Mouse (Mus musculus): ENCODE results near the gene Nfxl1. TPM values are rescaled to one million over a fixed set of nuclear protein-coding genes. Genes with fewer than 3 reads are reported as not detected.
A peak's percentile ranks its signal among the peaks of the same experiment; 100 is the strongest.
"Not testable (repeated sequence)": the region's sequence is repeated elsewhere in the genome, so short reads cannot be mapped to it uniquely, and the experiment has no call there.

Nfxl1 gene
- 12.5 and 13.3 TPM in 2 replicates for polyA plus RNA-seq (2015; fragmentation: Nextera tagmentation; extraction: Ambion mirVana)

DNA sequence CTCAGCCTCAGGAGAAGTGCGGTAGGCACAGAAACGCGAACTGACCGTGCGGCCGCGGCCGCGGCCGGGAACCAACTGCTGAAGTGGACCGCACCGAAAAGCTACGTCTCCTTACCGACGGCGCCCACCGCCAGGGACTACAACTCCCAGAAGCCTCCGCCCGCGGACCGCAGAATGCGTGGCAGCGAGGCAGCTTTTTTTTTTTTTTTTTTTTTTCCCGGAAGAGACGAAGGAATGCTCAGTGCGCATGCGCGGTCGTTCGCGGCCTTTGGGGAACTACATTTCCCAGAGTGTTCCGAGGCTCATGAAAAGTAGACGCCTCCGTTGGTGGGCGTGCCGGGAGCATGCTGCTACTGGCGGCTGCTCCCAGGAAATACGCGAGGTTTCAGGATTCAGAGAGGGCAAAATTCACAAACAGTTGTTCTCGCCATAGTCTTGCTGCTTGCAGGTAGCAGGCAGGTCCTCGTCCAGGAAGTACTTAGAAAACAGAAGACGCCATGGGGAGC is at the start of gene Nfxl1:
TSS of gene Nfxl1 (minus strand) at position 141 of the 506 bp plus-strand sequence.
- 0% methylated on average over 42 of the region's 42 CpGs for WGBS
- Histone ChIP-seq H3K4me2 (peak within 1 kb of the TSS; percentile 83), H3K27me3 (no peaks in the 10 kb centered on the region), H3K4me1 (peaks cover 13% of the 10 kb centered on the region), H3K9ac (peak within 1 kb of the TSS; percentile 91), H3K27ac (peak within 1 kb of the TSS; percentile 54), H3K4me3 (peak within 1 kb of the TSS; percentile 87), H3K9me3 (replicated peaks) (no peaks in the 10 kb centered on the region), H3K36me3 (ENCODE audit: poor library complexity, severe bottlenecking) (peaks cover 6% of the 10 kb centered on the region)
- ATAC-seq: peak; percentile 98

DNA sequence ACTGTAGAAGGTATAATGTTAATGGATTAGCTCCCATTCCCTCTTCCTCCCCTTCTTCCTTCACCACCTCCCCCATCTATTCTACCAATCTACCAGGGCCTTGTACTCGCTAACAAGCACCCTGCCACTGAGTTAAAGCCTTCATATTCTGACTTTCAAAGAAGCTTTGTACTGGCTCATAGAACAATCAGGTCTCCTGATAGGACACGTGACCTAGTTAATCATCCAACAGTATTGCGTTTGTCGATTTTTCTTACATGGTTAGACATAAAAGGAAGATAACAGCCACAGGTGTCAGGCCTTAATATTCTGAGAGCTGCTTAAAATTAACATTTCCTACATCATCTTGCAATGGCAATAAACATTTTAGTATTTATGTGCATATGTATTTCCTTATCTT is 43.7 kb upstream of the Nfxl1 start:
- H3K27me3 ChIP-seq: no peaks in the 10 kb centered on the region

GRCm38 (mm10) chr5:72601006-72601405 is 41.5 kb upstream of the Nfxl1 start:
- no peaks in the 10 kb centered on the region for H3K27me3 ChIP-seq
- no peaks in the 10 kb centered on the region for H3K4me1 ChIP-seq
- 7% methylated on average over 5 of the region's 5 CpGs for WGBS
- no peak overlapping the region for H3K4me2 ChIP-seq
- no peaks in the 10 kb centered on the region for H3K36me3 ChIP-seq (ENCODE audit: poor library complexity, severe bottlenecking)
- H3K4me3 ChIP-seq: no peak overlapping the region
- no peak overlapping the region for H3K27ac ChIP-seq
- H3K9ac ChIP-seq: no peak overlapping the region
- peak; percentile 65 for ATAC-seq
- H3K9me3 ChIP-seq (replicated peaks): no peaks in the 10 kb centered on the region

More for the DNA sequence above, 43.7 kb upstream of the Nfxl1 start:
- H3K36me3 ChIP-seq (ENCODE audit: poor library complexity, severe bottlenecking): no peaks in the 10 kb centered on the region
- H3K4me1 ChIP-seq: no peaks in the 10 kb centered on the region
- H3K9me3 ChIP-seq (replicated peaks): no peaks in the 10 kb centered on the region
- no peak for ATAC-seq
- no peak overlapping the region for H3K4me2 ChIP-seq
- WGBS: 88% methylated on average over 4 of the region's 4 CpGs
- no peak overlapping the region for H3K4me3 ChIP-seq
- H3K9ac ChIP-seq: no peak overlapping the region
- no peak overlapping the region for H3K27ac ChIP-seq

DNA sequence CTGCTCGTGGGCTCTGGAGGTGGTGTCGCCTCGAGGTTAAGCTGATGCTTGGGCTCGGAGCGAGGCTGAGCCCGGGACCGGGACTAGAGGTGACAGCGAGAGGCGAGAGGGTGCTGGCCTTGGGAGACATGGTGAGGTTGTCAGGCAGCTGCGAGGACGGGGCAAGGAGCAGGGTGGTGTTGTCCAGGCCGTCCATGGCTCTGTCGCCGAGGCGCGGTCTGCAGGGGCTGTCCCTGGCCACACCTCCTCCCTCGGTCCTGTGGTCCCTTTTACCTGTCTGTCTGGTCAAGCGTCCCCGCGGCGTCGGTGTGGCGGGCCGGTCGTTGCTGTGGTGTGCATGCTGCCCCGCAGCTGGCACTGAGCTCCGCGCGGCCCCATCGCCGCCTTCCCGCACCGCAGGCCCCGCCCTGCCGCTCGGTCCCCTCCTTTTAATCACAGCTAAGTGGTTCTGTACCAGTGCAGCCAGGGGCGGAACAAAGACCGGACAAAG is 27.8 kb upstream of the Nfxl1 start, which contains the start of gene Gm5868:
TSS of gene Gm5868 (minus strand) at position 360 of the 490 bp plus-strand sequence.
- peak within 1 kb of the TSS; percentile 50 for H3K9ac ChIP-seq
- H3K27ac ChIP-seq: no peak within 1 kb of the TSS
- H3K4me3 ChIP-seq: peak within 1 kb of the TSS; percentile 40
- H3K27me3 ChIP-seq: peaks cover 12% of the 10 kb centered on the region
- no peaks in the 10 kb centered on the region for H3K36me3 ChIP-seq (ENCODE audit: poor library complexity, severe bottlenecking)
- H3K4me1 ChIP-seq: peaks cover 8% of the 10 kb centered on the region; the same call in 1 of the 2 replicates
- ATAC-seq: peak; percentile 89
- H3K9me3 ChIP-seq (replicated peaks): no peaks in the 10 kb centered on the region
- WGBS: 1% methylated on average over 36 of the region's 38 CpGs
- H3K4me2 ChIP-seq: peak within 1 kb of the TSS; percentile 66

DNA sequence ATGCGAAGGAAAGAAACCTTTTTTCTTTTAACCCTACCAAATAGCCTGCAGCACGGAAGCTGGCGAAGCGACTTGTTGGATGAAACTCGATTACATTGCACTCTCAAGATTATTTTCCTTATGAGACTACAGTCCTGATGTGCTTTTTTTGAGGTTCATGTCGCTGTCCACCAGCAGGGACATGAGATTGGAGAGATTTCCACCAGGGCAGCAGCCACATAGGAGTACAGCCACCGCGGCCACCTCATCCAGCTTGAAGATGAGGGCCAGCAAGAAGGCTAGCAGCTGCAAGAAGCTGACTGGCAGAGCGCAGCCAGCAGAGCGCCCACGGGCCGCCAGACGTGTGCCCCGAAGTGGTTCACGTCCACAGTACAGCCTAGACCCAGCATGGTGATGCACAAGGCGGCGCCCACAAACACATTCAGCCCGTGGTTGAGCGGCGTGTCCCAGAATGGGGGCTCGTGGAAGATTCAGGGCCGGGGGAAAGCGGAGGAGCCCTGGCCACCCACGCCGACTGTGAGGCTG is 27.2 kb upstream of the Nfxl1 start:
- Histone ChIP-seq H3K9ac (peak overlapping the region; percentile 50), H3K27me3 (peaks cover 12% of the 10 kb centered on the region), H3K4me3 (peak overlapping the region; percentile 40), H3K4me2 (peak overlapping the region; percentile 66)
- H3K36me3 ChIP-seq (ENCODE audit: poor library complexity, severe bottlenecking); H3K27ac ChIP-seq; H3K4me1 ChIP-seq; H3K9me3 ChIP-seq (replicated peaks): not testable (repeated sequence)
- peak; percentile 64 for ATAC-seq
- WGBS: 45% methylated on average over 25 of the region's 25 CpGs

DNA sequence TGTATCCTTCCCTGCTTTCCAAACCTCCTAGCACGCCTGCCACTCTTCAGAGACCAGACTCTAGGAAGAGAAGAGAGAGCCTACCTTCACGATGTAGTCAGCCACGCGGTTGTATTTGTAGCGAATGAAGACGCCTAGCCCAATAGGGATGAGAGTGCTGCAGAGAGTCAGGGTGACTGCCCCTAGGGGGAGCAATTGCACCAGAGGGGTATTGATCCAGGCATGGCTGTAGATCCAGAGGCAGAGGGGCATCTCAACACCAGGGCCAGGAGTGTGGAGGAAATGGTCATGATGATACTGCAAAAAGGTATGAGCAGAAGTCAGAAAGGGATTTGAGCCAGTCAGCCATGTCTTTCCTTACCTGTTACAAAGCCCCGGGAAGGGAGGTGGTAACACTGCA is 26.6 kb upstream of the Nfxl1 start:
- H3K36me3 ChIP-seq (ENCODE audit: poor library complexity, severe bottlenecking); H3K4me2 ChIP-seq; ATAC-seq; H3K9me3 ChIP-seq (replicated peaks); H3K4me1 ChIP-seq; H3K9ac ChIP-seq; H3K4me3 ChIP-seq; H3K27ac ChIP-seq: not testable (repeated sequence)
- 46% methylated on average over 7 of the region's 7 CpGs for WGBS
- peaks cover 14% of the 10 kb centered on the region for H3K27me3 ChIP-seq

GRCm38 (mm10) chr5:72580970-72581332 is 21.5 kb upstream of the Nfxl1 start, which contains the start of gene Zar1:
TSS of gene Zar1 (minus strand) at chr5:72581254.
- not testable (repeated sequence) for H3K4me1 ChIP-seq; H3K27ac ChIP-seq; H3K9me3 ChIP-seq (replicated peaks); H3K36me3 ChIP-seq (ENCODE audit: poor library complexity, severe bottlenecking)
- 6% methylated on average over 17 of the region's 21 CpGs for WGBS
- Histone ChIP-seq H3K4me2 (peak within 1 kb of the TSS; percentile 69), H3K27me3 (peaks cover 16% of the 10 kb centered on the region; the same call in 1 of the 2 replicates), H3K9ac (peak within 1 kb of the TSS; percentile 63), H3K4me3 (peak within 1 kb of the TSS; percentile 46)
- ATAC-seq: peak; percentile 73; the same call in 1 of the 2 replicates

DNA sequence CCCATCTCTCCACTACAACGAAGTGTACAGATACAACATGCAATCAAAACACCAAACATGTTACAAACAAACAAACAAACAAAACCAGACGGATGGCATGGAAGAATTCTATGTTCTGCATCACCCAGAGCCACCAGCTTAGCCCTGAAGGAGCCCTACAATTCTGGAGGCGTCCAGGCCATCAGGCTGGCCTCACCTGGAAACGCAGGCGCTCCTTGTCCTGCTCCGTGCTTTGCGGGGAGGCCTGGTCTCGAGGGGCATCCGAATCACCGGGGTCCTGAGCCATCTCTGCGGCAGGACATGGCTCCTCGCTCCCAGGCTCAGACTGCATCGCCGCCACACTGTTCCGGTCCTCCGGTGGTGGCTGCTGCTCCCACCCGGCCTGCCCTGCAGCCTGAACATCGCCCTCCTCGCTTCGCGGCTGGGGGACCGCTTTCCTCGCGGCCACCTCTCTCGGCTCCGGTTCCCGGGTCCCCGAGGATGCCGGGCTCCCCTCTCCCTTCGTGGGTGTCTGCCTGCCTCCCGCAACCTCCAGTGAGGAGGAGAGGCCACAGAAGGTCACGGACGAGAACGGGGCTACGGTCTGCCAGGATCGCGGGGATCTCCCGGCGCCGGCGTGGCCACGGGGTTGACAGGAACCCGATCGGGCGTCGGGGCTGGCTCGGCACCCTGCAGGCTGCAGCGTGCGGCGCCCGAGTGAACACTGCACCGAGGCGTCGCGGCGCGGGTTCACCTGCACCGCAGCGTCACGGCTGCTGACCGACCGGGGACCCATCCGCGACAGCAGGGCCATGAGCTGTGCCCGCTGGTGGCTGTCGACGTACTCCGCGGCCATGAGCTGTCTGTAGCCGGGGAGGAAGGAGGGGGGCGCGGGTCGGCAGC is 20.8 kb upstream of the Nfxl1 start:
- Histone ChIP-seq H3K4me2 (peak overlapping the region; percentile 69), H3K9ac (peak overlapping the region; percentile 63), H3K27me3 (peaks cover 15% of the 10 kb centered on the region; the same call in 1 of the 2 replicates), H3K4me3 (peak overlapping the region; percentile 46)
- ATAC-seq: peak; percentile 89
- not testable (repeated sequence) for H3K9me3 ChIP-seq (replicated peaks); H3K4me1 ChIP-seq; H3K36me3 ChIP-seq (ENCODE audit: poor library complexity, severe bottlenecking); H3K27ac ChIP-seq
- WGBS: 5% methylated on average over 57 of the region's 73 CpGs

GRCm38 (mm10) chr5:72579599-72579998 is 20.1 kb upstream of the Nfxl1 start:
- H3K4me2 ChIP-seq: peak overlapping the region; percentile 69; the same call in 1 of the 2 replicates
- not testable (repeated sequence) for H3K9me3 ChIP-seq (replicated peaks); ATAC-seq; H3K4me1 ChIP-seq; H3K27ac ChIP-seq; H3K36me3 ChIP-seq (ENCODE audit: poor library complexity, severe bottlenecking); H3K9ac ChIP-seq; H3K4me3 ChIP-seq
- WGBS: 56% methylated on average over 10 of the region's 10 CpGs
- peaks cover 15% of the 10 kb centered on the region; the same call in 1 of the 2 replicates for H3K27me3 ChIP-seq

- Histone ChIP-seq H3K4me3 (no peak overlapping the region), H3K27me3 (no peaks in the 10 kb centered on the region), H3K4me2 (no peak overlapping the region), H3K27ac (no peak overlapping the region), H3K4me1 (no peaks in the 10 kb centered on the region), H3K36me3 (ENCODE audit: poor library complexity, severe bottlenecking) (no peaks in the 10 kb centered on the region), H3K9me3 (replicated peaks) (no peaks in the 10 kb centered on the region), H3K9ac (no peak overlapping the region)
- 93% methylated on average over 5 of the region's 5 CpGs for WGBS
- ATAC-seq: no peak
These were observed 6.1 kb upstream of the Nfxl1 start for GRCm38 (mm10) chr5:72565621-72566020.

- not testable (repeated sequence) for ATAC-seq; H3K9me3 ChIP-seq (replicated peaks); H3K4me2 ChIP-seq; H3K27ac ChIP-seq; H3K27me3 ChIP-seq; H3K9ac ChIP-seq; H3K4me1 ChIP-seq; H3K4me3 ChIP-seq; H3K36me3 ChIP-seq (ENCODE audit: poor library complexity, severe bottlenecking)
- WGBS: 96% methylated on average over 2 of the region's 2 CpGs
These were observed 3.7 kb upstream of the Nfxl1 start for GRCm38 (mm10) chr5:72563183-72563582.

GRCm38 (mm10) chr5:72560976-72561628 is 1.6 kb upstream of the Nfxl1 start:
- H3K4me1 ChIP-seq: peaks cover 13% of the 10 kb centered on the region
- no peak overlapping the region for H3K27ac ChIP-seq
- H3K4me3 ChIP-seq: no peak overlapping the region
- H3K9ac ChIP-seq: no peak overlapping the region
- WGBS: 84% methylated on average over 3 of the region's 3 CpGs
- H3K9me3 ChIP-seq (replicated peaks): no peaks in the 10 kb centered on the region
- no peaks in the 10 kb centered on the region for H3K36me3 ChIP-seq (ENCODE audit: poor library complexity, severe bottlenecking)
- H3K4me2 ChIP-seq: no peak overlapping the region
- H3K27me3 ChIP-seq: no peaks in the 10 kb centered on the region
- no peak for ATAC-seq
